Mouse (Mus musculus): ENCODE data around the gene Gm20716.

Gene Gm20716

GRCm38 (mm10) chr2:168230026-168230728, at the start of gene Gm20716, which contains the start of the genes Dpm1 and Mocs3:
Gene Gm20716, minus strand, starts transcription at chr2:168230364.
Gene Dpm1, minus strand, starts transcription at chr2:168230591.
Gene Mocs3, plus strand, starts transcription at chr2:168230622.
- peak; percentile 92 to 93 for DNase-seq (ENCODE audit: low spot score in 2 of 2)

- DNase-seq (ENCODE audit: low spot score in 2 of 2), result peak; percentile 64 to 69
Observed at GRCm38 (mm10) chr2:168274374-168274935, 44.3 kb upstream of the Gm20716 start.

- no peak for DNase-seq (ENCODE audit: low spot score in 2 of 2)
Observed at GRCm38 (mm10) chr2:168273387-168273786, 43.2 kb upstream of the Gm20716 start.

GRCm38 (mm10) chr2:168268033-168268432, 37.9 kb upstream of the Gm20716 start:
- no peak for DNase-seq (ENCODE audit: low spot score in 2 of 2)

GRCm38 (mm10) chr2:168260900-168261299, 30.7 kb upstream of the Gm20716 start:
- peak; percentile 63 to 85 for DNase-seq (ENCODE audit: low spot score in 2 of 2)

GRCm38 (mm10) chr2:168260124-168260523, 30.0 kb upstream of the Gm20716 start:
- DNase-seq (ENCODE audit: low spot score in 2 of 2), result no peak

GRCm38 (mm10) chr2:168259046-168259445, 28.9 kb upstream of the Gm20716 start:
- DNase-seq (ENCODE audit: low spot score in 2 of 2), result no peak

GRCm38 (mm10) chr2:168257188-168257587, 27.0 kb upstream of the Gm20716 start:
- DNase-seq (ENCODE audit: low spot score in 2 of 2), result no peak

GRCm38 (mm10) chr2:168256506-168256905, 26.3 kb upstream of the Gm20716 start:
- DNase-seq (ENCODE audit: low spot score in 2 of 2), result no peak

GRCm38 (mm10) chr2:168253822-168254221, 23.7 kb upstream of the Gm20716 start:
- DNase-seq (ENCODE audit: low spot score in 2 of 2), result peak in 1 of 2 experiments; percentile 66

- DNase-seq (ENCODE audit: low spot score in 2 of 2), result no peak
Observed at GRCm38 (mm10) chr2:168252639-168253292, 22.6 kb upstream of the Gm20716 start.

GRCm38 (mm10) chr2:168250270-168250669, 20.1 kb upstream of the Gm20716 start:
- peak; percentile 87 to 94 for DNase-seq (ENCODE audit: low spot score in 2 of 2)

GRCm38 (mm10) chr2:168248856-168249245, 18.7 kb upstream of the Gm20716 start:
- DNase-seq (ENCODE audit: low spot score in 2 of 2), result no peak

- DNase-seq (ENCODE audit: low spot score in 2 of 2), result no peak
Observed at GRCm38 (mm10) chr2:168248167-168248855, 18.1 kb upstream of the Gm20716 start.

GRCm38 (mm10) chr2:168245571-168245970, 15.4 kb upstream of the Gm20716 start:
- no peak for DNase-seq (ENCODE audit: low spot score in 2 of 2)

- DNase-seq (ENCODE audit: low spot score in 2 of 2), result no peak
Observed at GRCm38 (mm10) chr2:168243278-168243677, 13.1 kb upstream of the Gm20716 start.

- DNase-seq (ENCODE audit: low spot score in 2 of 2), result no peak
Observed at GRCm38 (mm10) chr2:168242841-168243240, 12.7 kb upstream of the Gm20716 start.

- DNase-seq (ENCODE audit: low spot score in 2 of 2), result no peak
Observed at GRCm38 (mm10) chr2:168238335-168238734, 8.2 kb upstream of the Gm20716 start.

- DNase-seq (ENCODE audit: low spot score in 2 of 2), result no peak
Observed at GRCm38 (mm10) chr2:168233286-168233685, 3.1 kb upstream of the Gm20716 start.

GRCm38 (mm10) chr2:168231471-168231829, 1.3 kb upstream of the Gm20716 start:
- no peak for DNase-seq (ENCODE audit: low spot score in 2 of 2)

- no peak for DNase-seq (ENCODE audit: low spot score in 2 of 2)
Observed at GRCm38 (mm10) chr2:168230773-168231470, 758 bp upstream of the Gm20716 start.
